Mouse (Mus musculus): ENCODE results near the gene Cltc. TPM values are rescaled to one million over a fixed set of nuclear protein-coding genes. Genes with fewer than 3 reads are reported as not detected.

Gene Cltc
- total RNA-seq, 1 experiment, result 176 TPM

GRCm38 (mm10) chr11:86724004-86724403 lies 33.4 kb downstream of the Cltc start:
- Histone ChIP-seq H3K4me1 (ENCODE audit: control insufficient read depth in 2 of 2, insufficient read depth in 2 of 2, low read length in 2 of 2, poor library complexity in 1 of 2) (no peaks in the 10 kb centered on the region), H3K9me3 (ENCODE audit: control insufficient read depth, insufficient read depth, low read depth, low read length) (no peaks in the 10 kb centered on the region), H3K36me3 (ENCODE audit: control insufficient read depth, insufficient read depth, low read length, poor library complexity, severe bottlenecking) (peaks cover 14% of the 10 kb centered on the region), H3K27ac (ENCODE audit: insufficient read depth, low read depth, low read length, poor library complexity, severe bottlenecking) (no peak overlapping the region), H3K9ac (ENCODE audit: insufficient read depth, low read depth, low read length, poor library complexity, severe bottlenecking) (no peak overlapping the region), H3K4me3 (ENCODE audit: insufficient read depth in 1 of 2, low read depth in 1 of 2, low read length in 2 of 2, poor library complexity in 1 of 2, severe bottlenecking in 1 of 2) (no peak overlapping the region)
- in situ Hi-C loops (cut with MboI; ENCODE audit: low sequenced_read_pairs in 2 of 2, unreplicated experiment in 2 of 2), result no loop called here
- TF ChIP-seq ZNF384 (IDR thresholded peaks at IDR 0.05; ENCODE audit: low read depth, low read length) (no peak), CHD2 (IDR thresholded peaks at IDR 0.05; ENCODE audit: low read depth, low read length) (no peak), MAFK (IDR thresholded peaks at IDR 0.05; ENCODE audit: insufficient read depth, low read depth, low read length) (no peak), ZC3H11A (IDR thresholded peaks at IDR 0.05; ENCODE audit: borderline replicate concordance, low read depth, low read length) (no peak), HCFC1 (IDR thresholded peaks at IDR 0.05; ENCODE audit: borderline replicate concordance, insufficient read depth, low read length) (no peak)
- DNase-seq (ENCODE audit: low read depth, low spot score), result no peak

- no peaks in the 10 kb centered on the region for H3K9me3 ChIP-seq (ENCODE audit: control insufficient read depth, insufficient read depth, low read depth, low read length)
Measured at GRCm38 (mm10) chr11:86719390-86719789, 38.0 kb downstream of the Cltc start.

GRCm38 (mm10) chr11:86718369-86718768 lies 39.0 kb downstream of the Cltc start:
- Histone ChIP-seq H3K27ac (ENCODE audit: insufficient read depth, low read depth, low read length, poor library complexity, severe bottlenecking) (no peak overlapping the region), H3K36me3 (ENCODE audit: control insufficient read depth, insufficient read depth, low read length, poor library complexity, severe bottlenecking) (peaks cover 12% of the 10 kb centered on the region), H3K4me3 (ENCODE audit: insufficient read depth in 1 of 2, low read depth in 1 of 2, low read length in 2 of 2, poor library complexity in 1 of 2, severe bottlenecking in 1 of 2) (no peak overlapping the region), H3K4me1 (ENCODE audit: control insufficient read depth in 2 of 2, insufficient read depth in 2 of 2, low read length in 2 of 2, poor library complexity in 1 of 2) (no peaks in the 10 kb centered on the region), H3K9me3 (ENCODE audit: control insufficient read depth, insufficient read depth, low read depth, low read length) (no peaks in the 10 kb centered on the region), H3K9ac (ENCODE audit: insufficient read depth, low read depth, low read length, poor library complexity, severe bottlenecking) (no peak overlapping the region)
- in situ Hi-C loops (cut with MboI; ENCODE audit: low sequenced_read_pairs in 2 of 2, unreplicated experiment in 2 of 2), result no loop called here
- TF ChIP-seq MAFK (IDR thresholded peaks at IDR 0.05; ENCODE audit: insufficient read depth, low read depth, low read length), result no peak
- TF ChIP-seq ZNF384 (IDR thresholded peaks at IDR 0.05; ENCODE audit: low read depth, low read length), result no peak
- TF ChIP-seq HCFC1 (IDR thresholded peaks at IDR 0.05; ENCODE audit: borderline replicate concordance, insufficient read depth, low read length), result no peak
- no peak for TF ChIP-seq ZC3H11A (IDR thresholded peaks at IDR 0.05; ENCODE audit: borderline replicate concordance, low read depth, low read length)
- DNase-seq (ENCODE audit: low read depth, low spot score), result no peak

More at GRCm38 (mm10) chr11:86719390-86719789, 38.0 kb downstream of the Cltc start:
- no peak overlapping the region for H3K27ac ChIP-seq (ENCODE audit: insufficient read depth, low read depth, low read length, poor library complexity, severe bottlenecking)
- H3K4me1 ChIP-seq (ENCODE audit: control insufficient read depth in 2 of 2, insufficient read depth in 2 of 2, low read length in 2 of 2, poor library complexity in 1 of 2), result no peaks in the 10 kb centered on the region
- DNase-seq (ENCODE audit: low read depth, low spot score), result no peak
- H3K4me3 ChIP-seq (ENCODE audit: insufficient read depth in 1 of 2, low read depth in 1 of 2, low read length in 2 of 2, poor library complexity in 1 of 2, severe bottlenecking in 1 of 2), result no peak overlapping the region
- H3K36me3 ChIP-seq (ENCODE audit: control insufficient read depth, insufficient read depth, low read length, poor library complexity, severe bottlenecking), result peaks cover 12% of the 10 kb centered on the region
- in situ Hi-C loops (cut with MboI; ENCODE audit: low sequenced_read_pairs in 2 of 2, unreplicated experiment in 2 of 2), result no loop called here
- H3K9ac ChIP-seq (ENCODE audit: insufficient read depth, low read depth, low read length, poor library complexity, severe bottlenecking), result no peak overlapping the region
- TF ChIP-seq CHD2 (IDR thresholded peaks at IDR 0.05; ENCODE audit: low read depth, low read length), result no peak
- TF ChIP-seq ZC3H11A (IDR thresholded peaks at IDR 0.05; ENCODE audit: borderline replicate concordance, low read depth, low read length), result no peak
- TF ChIP-seq ZNF384 (IDR thresholded peaks at IDR 0.05; ENCODE audit: low read depth, low read length), result no peak
- TF ChIP-seq MAFK (IDR thresholded peaks at IDR 0.05; ENCODE audit: insufficient read depth, low read depth, low read length), result no peak
- TF ChIP-seq HCFC1 (IDR thresholded peaks at IDR 0.05; ENCODE audit: borderline replicate concordance, insufficient read depth, low read length), result no peak

- Histone ChIP-seq H3K9me3 (ENCODE audit: control insufficient read depth, insufficient read depth, low read depth, low read length) (no peaks in the 10 kb centered on the region), H3K27ac (ENCODE audit: insufficient read depth, low read depth, low read length, poor library complexity, severe bottlenecking) (no peak overlapping the region), H3K4me3 (ENCODE audit: insufficient read depth in 1 of 2, low read depth in 1 of 2, low read length in 2 of 2, poor library complexity in 1 of 2, severe bottlenecking in 1 of 2) (no peak overlapping the region), H3K9ac (ENCODE audit: insufficient read depth, low read depth, low read length, poor library complexity, severe bottlenecking) (no peak overlapping the region), H3K36me3 (ENCODE audit: control insufficient read depth, insufficient read depth, low read length, poor library complexity, severe bottlenecking) (peaks cover 12% of the 10 kb centered on the region), H3K4me1 (ENCODE audit: control insufficient read depth in 2 of 2, insufficient read depth in 2 of 2, low read length in 2 of 2, poor library complexity in 1 of 2) (no peaks in the 10 kb centered on the region)
- no peak for DNase-seq (ENCODE audit: low read depth, low spot score)
- no peak for TF ChIP-seq HCFC1 (IDR thresholded peaks at IDR 0.05; ENCODE audit: borderline replicate concordance, insufficient read depth, low read length)
- in situ Hi-C loops (cut with MboI; ENCODE audit: low sequenced_read_pairs in 2 of 2, unreplicated experiment in 2 of 2), result no loop called here
Measured at GRCm38 (mm10) chr11:86717306-86718065, 39.9 kb downstream of the Cltc start.

- DNase-seq (ENCODE audit: low read depth, low spot score), result no peak
- H3K27ac ChIP-seq (ENCODE audit: insufficient read depth, low read depth, low read length, poor library complexity, severe bottlenecking), result no peak overlapping the region
- in situ Hi-C loops (cut with MboI; ENCODE audit: low sequenced_read_pairs in 2 of 2, unreplicated experiment in 2 of 2), result no loop called here
Measured at GRCm38 (mm10) chr11:86714606-86715005, 42.8 kb downstream of the Cltc start.

More at GRCm38 (mm10) chr11:86714606-86715005, 42.8 kb downstream of the Cltc start:
- Histone ChIP-seq H3K4me1 (ENCODE audit: control insufficient read depth in 2 of 2, insufficient read depth in 2 of 2, low read length in 2 of 2, poor library complexity in 1 of 2) (no peaks in the 10 kb centered on the region), H3K9me3 (ENCODE audit: control insufficient read depth, insufficient read depth, low read depth, low read length) (no peaks in the 10 kb centered on the region), H3K36me3 (ENCODE audit: control insufficient read depth, insufficient read depth, low read length, poor library complexity, severe bottlenecking) (peaks cover 11% of the 10 kb centered on the region), H3K9ac (ENCODE audit: insufficient read depth, low read depth, low read length, poor library complexity, severe bottlenecking) (no peak overlapping the region), H3K4me3 (ENCODE audit: insufficient read depth in 1 of 2, low read depth in 1 of 2, low read length in 2 of 2, poor library complexity in 1 of 2, severe bottlenecking in 1 of 2) (no peak overlapping the region)
- no peak for TF ChIP-seq ZNF384 (IDR thresholded peaks at IDR 0.05; ENCODE audit: low read depth, low read length)
- TF ChIP-seq CHD2 (IDR thresholded peaks at IDR 0.05; ENCODE audit: low read depth, low read length), result no peak
- no peak for TF ChIP-seq MAFK (IDR thresholded peaks at IDR 0.05; ENCODE audit: insufficient read depth, low read depth, low read length)
- no peak for TF ChIP-seq HCFC1 (IDR thresholded peaks at IDR 0.05; ENCODE audit: borderline replicate concordance, insufficient read depth, low read length)
- TF ChIP-seq ZC3H11A (IDR thresholded peaks at IDR 0.05; ENCODE audit: borderline replicate concordance, low read depth, low read length), result no peak
